8 mouse cellular contexts compared by ENCODE assay signal in the genomic region with DNA sequence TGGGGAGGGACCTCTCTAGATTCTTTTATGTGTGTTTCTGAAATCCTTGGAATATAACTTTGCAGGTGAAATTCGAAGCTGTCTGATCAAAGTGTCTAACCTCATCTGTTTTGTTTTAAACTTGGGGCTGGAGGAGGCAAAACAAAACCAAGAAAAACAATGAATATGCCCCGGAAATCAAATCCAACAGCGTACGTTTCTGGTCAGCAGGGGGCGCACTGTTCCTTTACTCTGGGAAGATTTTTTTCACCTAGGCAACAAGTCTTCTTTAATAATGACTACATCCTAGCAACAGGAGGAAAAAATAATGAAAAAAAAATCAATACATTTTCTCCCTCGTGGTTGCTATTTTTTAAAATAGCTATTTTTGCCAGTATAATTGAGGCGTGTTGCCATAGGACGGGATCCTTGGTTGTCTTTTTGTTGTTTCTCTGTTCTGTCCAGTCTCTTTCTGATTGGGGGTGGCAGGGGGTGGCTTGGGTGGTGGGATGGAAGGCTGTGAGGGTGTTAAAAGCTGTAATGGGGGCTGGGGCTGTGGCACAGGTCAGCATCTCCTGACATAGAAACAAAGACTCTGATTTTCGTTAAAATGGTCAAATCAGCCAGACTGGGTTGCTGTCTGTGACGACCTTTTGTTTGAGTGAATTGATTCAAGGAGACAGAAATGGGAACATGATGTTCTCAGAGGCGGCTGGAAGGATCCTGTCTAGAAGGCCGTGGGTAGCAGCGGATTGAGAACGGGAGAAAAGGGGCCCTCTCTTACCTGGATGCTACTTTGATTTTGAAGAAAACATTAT. TPM values are rescaled to one million over a fixed set of nuclear protein-coding genes. Genes with fewer than 3 reads are reported as not detected.
DNase-seq lines count a peak whose midpoint lies in the region; ATAC-seq lines count a peak whose summit lies in the region.
"Had no signal": no experiment of that assay in that cellular context is flagged by ENCODE, and none has a peak within 500 bp of the region (broad histone marks: within the 10 kb centered on the region; RNA-seq: fewer than 3 reads in every experiment).

No protein-coding gene starts in this region.

- no peaks in the 10 kb centered on the region for H3K9me3 ChIP-seq in forebrain, embryonic 14.5 days (replicated peaks; ENCODE audit: control insufficient read depth, low read length)

- no peak overlapping the region for H3K4me2 ChIP-seq in forebrain, embryonic 14.5 days (ENCODE audit: low read length)

- H3K9ac ChIP-seq in forebrain, embryonic 14.5 days (ENCODE audit: low read length): no peak overlapping the region

- 25% methylated on average over 14 of the region's 14 CpGs for WGBS in forebrain, embryonic 14.5 days

- no peaks in the 10 kb centered on the region for H3K36me3 ChIP-seq in forebrain, embryonic 14.5 days (ENCODE audit: control insufficient read depth, insufficient read depth, low read length)

- peak; percentile 52 for ATAC-seq in forebrain, embryonic 14.5 days
- peak; percentile 64 for ATAC-seq in megakaryocyte-erythroid progenitor cell, adult 5-6 weeks (replicated peaks; ENCODE audit: low FRiP score, low TSS enrichment, poor library complexity, severe bottlenecking)

- 0 out of 2 replicates have a peak overlapping the region, but pooled peaks have one; percentile 14 for H3K27ac ChIP-seq in forebrain, embryonic 14.5 days (ENCODE audit: low read depth, low read length)

- DNase-seq in MEL-GATA-1-ER (ENCODE audit: extremely low read depth, low read depth): peak; percentile 53
- peak; percentile 36 for DNase-seq in c-Kit-negative CD71-positive TER-119-positive erythroid progenitor cells, embryonic 14.5 days (ENCODE audit: low read depth, low spot score)
- peak; percentile 88 for DNase-seq in forebrain, embryonic 14.5 days (ENCODE audit: low spot score)
- peak; percentile 88 for DNase-seq in heart, postnatal 4 days
- DNase-seq in layer of hippocampus, postnatal 25 days (ENCODE audit: extremely low spot score in 1 of 2, low spot score in 1 of 2): peak; percentile 76 to 98
- DNase-seq in skeletal muscle tissue, adult 2 months (ENCODE audit: low read depth, low spot score): peak; percentile 27

- no peaks in the 10 kb centered on the region for H3K27me3 ChIP-seq in forebrain, embryonic 14.5 days (replicated peaks; ENCODE audit: control insufficient read depth, insufficient read depth, low read length)

- H3K4me3 ChIP-seq in forebrain, embryonic 14.5 days (ENCODE audit: low read depth, low read length): no peak overlapping the region
- H3K4me3 ChIP-seq: myocyte had no signal

- H3K4me1 ChIP-seq in forebrain, embryonic 14.5 days (ENCODE audit: control insufficient read depth, insufficient read depth, low read length): no peaks in the 10 kb centered on the region

RNA-seq across cellular contexts. Expression of a gene that starts 5.8 kb away (rescaled TPM):
- polyA plus RNA-seq in forebrain, embryonic 14.5 days (2014; fragmentation: Nextera tagmentation; extraction: Ambion mirVana): not detected in 2 replicates
- not detected for total RNA-seq in heart, postnatal 4 days (2021)
- not detected for total RNA-seq in layer of hippocampus, postnatal 25 days (2021)
- not detected in 2 replicates for total RNA-seq in megakaryocyte-erythroid progenitor cell, adult 5-6 weeks (2014; fragmentation: Nextera tagmentation)
- total RNA-seq in megakaryocyte-erythroid progenitor cell, adult 5-6 weeks (2017): not detected in 2 replicates
- polyA plus RNA-seq: myocyte had no signal

RNA-seq across cellular contexts. Expression of a gene that starts 43.2 kb away (rescaled TPM):
- polyA plus RNA-seq in forebrain, embryonic 14.5 days (2014; fragmentation: Nextera tagmentation; extraction: Ambion mirVana): 60.2 and 64.3 TPM in 2 replicates
- 10 to 100 TPM; 18.8 to 19.6 TPM for total RNA-seq in heart, postnatal 4 days (2021)
- total RNA-seq in layer of hippocampus, postnatal 25 days (2021): 10 to 100 TPM; 14.6 to 17.5 TPM
- 69.9 and 73.5 TPM in 2 replicates for total RNA-seq in megakaryocyte-erythroid progenitor cell, adult 5-6 weeks (2014; fragmentation: Nextera tagmentation)
- total RNA-seq in megakaryocyte-erythroid progenitor cell, adult 5-6 weeks (2017): 112 and 113 TPM in 2 replicates

RNA-seq across cellular contexts. Expression of a gene that starts 50.9 kb away (rescaled TPM):
- polyA plus RNA-seq in forebrain, embryonic 14.5 days (2014; fragmentation: Nextera tagmentation; extraction: Ambion mirVana): not detected in 2 replicates
- not detected for total RNA-seq in heart, postnatal 4 days (2021)
- total RNA-seq in layer of hippocampus, postnatal 25 days (2021): not detected
- not detected in 2 replicates for total RNA-seq in megakaryocyte-erythroid progenitor cell, adult 5-6 weeks (2014; fragmentation: Nextera tagmentation)
- total RNA-seq in megakaryocyte-erythroid progenitor cell, adult 5-6 weeks (2017): not detected in 2 replicates
- polyA plus RNA-seq: myocyte had no signal

Comparison
In these comparisons a context has a peak if more than half of its experiments do, and no peak if none do; other contexts are left out.
1. DNase-seq: peak in every context shown above with its lines; median percentile 88 in forebrain, embryonic 14.5 days; 88 in heart, postnatal 4 days; 87 in layer of hippocampus, postnatal 25 days; 53 in MEL-GATA-1-ER; 36 in c-Kit-negative CD71-positive TER-119-positive erythroid progenitor cells, embryonic 14.5 days; 27 in skeletal muscle tissue, adult 2 months.